Mouse (Mus musculus) gastrocnemius, adult 2 months (tissue): ENCODE results near the gene Kcnq1. TPM values are rescaled to one million over a fixed set of nuclear protein-coding genes. Genes with fewer than 3 reads are reported as not detected.

Source experiments
- DNase-seq: peaks from one replicate; pipeline ENCODE4 v3.0.0; 2022
- H3K27ac ChIP-seq: fragments of 200-600 bp; 2 replicates; pipeline ENCODE4 v1.8.1; 2022; ENCODE audit warnings: mild to moderate bottlenecking
- H3K4me3 ChIP-seq: fragments of 200-600 bp; 2 replicates; pipeline ENCODE4 v1.8.1; 2022; ENCODE audit warnings: mild to moderate bottlenecking, moderate library complexity
- CTCF ChIP-seq: fragments of 200-600 bp; IDR thresholded peaks from 2 replicates; pipeline ENCODE4 v1.8.1; 2022; ENCODE audit warnings: antibody characterized with exemption, mild to moderate bottlenecking, moderate library complexity
- intact Hi-C: fragments of 180-260 bp; cut with DNase I; formaldehyde crosslinking; loops from one replicate; pipeline ENCODE4 v1.15.1; 2025
- total RNA-seq, 2 experiments: library from RNA; stranded (reverse); gene quantifications; 2 replicates each; pipeline ENCODE4 v1.2.3; 2021

Kcnq1 gene
- total RNA-seq, 2 experiments from 2014 or later: 0.33 to 0.67 TPM

GRCm38 (mm10) chr7:143428142-143428813 lies 322.1 kb downstream of the Kcnq1 start:
- H3K27ac ChIP-seq: peak overlapping the region; percentile 66
- DNase-seq: no peak
- intact Hi-C loops: no loop called here
- no peak for TF ChIP-seq CTCF
- H3K4me3 ChIP-seq: peak overlapping the region; percentile 45

DNA sequence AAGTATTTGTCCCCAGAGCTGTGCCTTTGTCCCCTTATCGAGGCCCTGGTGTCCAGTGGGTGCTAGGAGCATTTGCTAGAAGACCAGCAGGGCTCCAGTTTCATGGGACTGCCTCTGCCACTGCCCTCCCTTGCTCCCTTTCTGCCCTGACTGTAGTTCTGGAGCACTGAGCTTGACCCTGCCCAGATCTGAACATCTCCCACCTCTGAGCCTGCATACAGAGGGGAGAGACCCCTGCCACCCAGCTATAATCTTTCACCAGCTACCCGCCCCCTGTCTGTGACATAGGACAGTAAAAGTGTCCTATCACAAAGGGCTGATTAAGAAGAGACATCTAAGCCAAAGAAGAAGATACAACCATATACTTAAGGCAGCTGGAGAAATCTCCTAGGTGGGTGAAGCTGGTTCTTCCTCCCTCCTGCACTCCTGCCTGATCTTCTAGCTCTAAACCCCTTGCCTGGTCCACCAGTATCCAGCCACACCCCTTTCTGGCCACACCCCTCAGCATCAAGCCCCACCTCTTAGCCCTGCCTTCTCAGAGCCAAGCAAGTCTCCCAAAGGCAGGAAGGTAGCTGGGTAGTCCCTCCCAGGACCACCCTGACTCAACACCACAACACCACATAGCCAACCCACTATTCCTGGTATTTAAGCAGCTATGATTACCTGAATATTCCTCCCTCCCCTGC lies 322.8 kb downstream of the Kcnq1 start:
- no peak for DNase-seq
- no peak for TF ChIP-seq CTCF
- Histone ChIP-seq H3K27ac (peak overlapping the region; percentile 66), H3K4me3 (peak overlapping the region; percentile 45)
- intact Hi-C loops: no loop called here

DNA sequence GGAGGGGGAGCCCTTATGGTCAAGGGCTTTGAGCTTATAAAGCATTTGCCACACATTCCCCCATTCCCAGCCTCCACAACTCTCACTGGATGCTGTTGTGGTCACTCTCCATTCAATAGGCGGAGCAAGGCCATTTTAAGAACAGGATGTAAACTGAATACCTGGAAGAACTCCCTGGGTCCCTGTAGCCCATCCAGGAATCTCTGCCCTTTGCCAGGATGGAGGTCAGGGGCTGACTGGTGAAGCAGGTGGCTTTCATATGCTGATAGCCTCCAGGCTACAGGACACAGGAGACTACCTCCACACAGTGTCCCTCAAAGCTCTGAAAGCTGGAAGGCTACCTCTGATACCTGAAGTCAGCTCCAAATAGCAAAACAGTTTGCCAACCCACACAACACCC lies 326.5 kb downstream of the Kcnq1 start:
- intact Hi-C loops: no loop called here
- no peak for TF ChIP-seq CTCF
- peak overlapping the region; percentile 63 for H3K27ac ChIP-seq
- DNase-seq: no peak
- H3K4me3 ChIP-seq: no peak overlapping the region

DNA sequence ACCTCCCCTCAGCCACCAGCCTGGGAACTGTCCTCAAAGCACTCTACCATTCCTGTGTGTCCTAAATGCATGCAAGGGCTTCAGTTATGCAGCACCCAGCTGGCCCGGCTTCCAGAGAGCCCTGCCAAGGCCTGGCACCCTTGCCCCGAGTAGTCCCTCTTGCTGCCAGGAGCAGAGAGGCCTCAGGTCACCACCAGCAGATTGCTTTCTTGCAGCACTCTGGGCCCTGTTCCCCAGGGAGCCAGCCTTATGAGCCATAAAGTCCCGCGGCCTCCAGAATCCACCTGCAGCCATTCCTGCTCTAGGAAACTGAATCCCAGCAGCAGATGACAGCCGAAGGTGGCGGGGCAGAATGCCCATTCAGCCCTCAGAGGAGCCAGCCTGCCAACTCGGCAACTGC lies 327.2 kb downstream of the Kcnq1 start:
- intact Hi-C loops: no loop called here
- Histone ChIP-seq H3K4me3 (no peak overlapping the region), H3K27ac (peak overlapping the region; percentile 63)
- TF ChIP-seq CTCF: no peak
- peak; percentile 92 for DNase-seq

- intact Hi-C loops: no loop called here
Observed at GRCm38 (mm10) chr7:143437231-143437893, 331.2 kb downstream of the Kcnq1 start.

DNA sequence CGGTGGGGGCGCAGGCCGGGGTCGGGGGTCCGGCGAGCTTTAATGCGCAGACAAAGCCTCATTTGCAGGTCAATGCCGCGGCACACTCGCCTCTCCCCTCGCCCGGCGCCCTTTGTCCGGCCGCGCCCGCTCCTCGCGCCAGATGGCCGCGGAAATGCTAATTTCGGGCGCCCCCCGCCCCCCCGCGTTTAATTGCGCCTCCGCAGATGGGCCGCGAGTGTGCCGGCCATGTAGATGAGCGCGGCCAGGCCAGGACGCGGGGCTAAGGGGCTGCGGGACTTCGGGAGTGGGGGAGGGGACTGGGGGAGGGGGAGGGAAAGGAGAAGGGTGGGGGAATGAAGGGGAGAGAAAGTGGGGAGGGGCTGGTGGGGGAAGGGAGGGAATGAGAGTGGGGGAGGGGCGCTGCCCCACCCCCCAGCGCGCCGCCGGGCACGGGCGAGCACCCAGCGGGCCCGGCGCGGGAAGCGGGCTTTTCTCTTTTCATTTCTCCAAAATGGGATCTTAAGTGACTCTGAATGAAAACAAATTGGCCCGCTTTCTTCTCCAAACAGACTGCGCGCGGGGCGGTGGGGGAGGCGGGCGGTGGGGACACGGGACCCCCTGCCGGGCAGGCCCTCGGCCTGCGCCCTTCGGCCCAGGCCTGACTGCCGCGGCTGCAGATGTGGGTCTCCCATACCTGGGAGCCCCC lies 331.9 kb downstream of the Kcnq1 start:
- intact Hi-C loops: no loop called here
- no peak for DNase-seq
- no peak for TF ChIP-seq CTCF
- H3K4me3 ChIP-seq: peak overlapping the region; percentile 73
- H3K27ac ChIP-seq: peak overlapping the region; percentile 54

More at GRCm38 (mm10) chr7:143437231-143437893, 331.2 kb downstream of the Kcnq1 start:
- H3K4me3 ChIP-seq: peak overlapping the region; percentile 73
- no peak for TF ChIP-seq CTCF
- peak overlapping the region; percentile 54 for H3K27ac ChIP-seq
- DNase-seq: no peak

GRCm38 (mm10) chr7:143438965-143439364 lies 332.8 kb downstream of the Kcnq1 start:
- intact Hi-C loops: no loop called here
- DNase-seq: no peak
- Histone ChIP-seq H3K4me3 (no peak overlapping the region), H3K27ac (no peak overlapping the region)
- TF ChIP-seq CTCF: no peak

DNA sequence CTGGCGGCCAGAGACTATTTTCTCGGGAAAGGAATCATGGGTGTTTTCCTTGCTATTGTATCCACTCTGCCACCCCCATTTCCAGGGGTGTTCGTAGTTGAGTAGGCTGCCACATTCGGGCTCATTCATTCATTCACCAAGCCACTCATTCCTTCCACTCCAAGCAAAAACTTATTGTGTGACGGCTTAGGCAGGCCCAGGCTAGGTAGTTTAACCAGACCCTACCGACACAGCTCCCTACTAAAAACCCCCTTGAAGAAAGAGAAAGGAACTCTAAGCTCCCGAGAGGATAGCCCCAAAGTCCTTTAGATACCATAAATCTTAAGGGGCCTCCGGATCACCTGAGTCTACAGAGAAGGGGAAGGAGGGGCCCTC lies 338.4 kb downstream of the Kcnq1 start:
- no peak overlapping the region for H3K4me3 ChIP-seq
- no peak for DNase-seq
- TF ChIP-seq CTCF: no peak
- H3K27ac ChIP-seq: no peak overlapping the region
- intact Hi-C loops: no loop called here

DNA sequence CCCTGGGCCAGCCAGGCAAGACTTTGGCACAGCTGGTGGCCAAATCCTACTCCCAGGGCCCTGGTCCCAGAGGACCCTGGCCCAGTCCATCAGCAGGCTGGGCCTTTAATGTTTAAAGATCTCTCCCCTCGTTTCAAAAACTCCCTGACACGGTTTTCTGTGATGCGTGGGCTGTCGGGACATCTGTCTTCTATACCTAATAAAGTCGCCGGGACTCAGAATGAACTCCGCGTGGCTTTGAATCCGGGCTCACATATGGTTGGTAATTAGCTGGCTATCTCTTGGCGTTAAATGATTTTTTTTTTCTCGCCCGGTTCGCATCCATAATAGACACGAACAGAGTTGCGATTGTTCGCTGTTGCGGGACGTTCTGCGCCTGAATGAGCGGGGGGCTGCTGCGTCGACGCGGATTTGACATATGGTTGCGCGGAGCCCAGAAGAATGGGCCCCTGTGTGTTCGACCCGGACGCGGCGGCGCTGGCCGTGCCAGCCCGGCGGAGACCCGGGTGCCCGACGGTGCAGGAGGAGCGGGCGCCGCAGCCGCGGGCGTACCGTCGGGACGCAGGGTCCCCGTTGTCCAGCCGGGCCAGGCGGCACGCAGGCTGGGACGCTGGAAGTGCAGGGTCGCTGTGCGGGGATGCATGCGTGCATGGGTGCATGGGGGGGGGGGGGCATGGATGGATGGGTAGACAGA lies 338.9 kb downstream of the Kcnq1 start:
- Histone ChIP-seq H3K4me3 (peak overlapping the region; percentile 69), H3K27ac (no peak overlapping the region)
- intact Hi-C loops: no loop called here
- DNase-seq: no peak
- TF ChIP-seq CTCF: no peak

DNA sequence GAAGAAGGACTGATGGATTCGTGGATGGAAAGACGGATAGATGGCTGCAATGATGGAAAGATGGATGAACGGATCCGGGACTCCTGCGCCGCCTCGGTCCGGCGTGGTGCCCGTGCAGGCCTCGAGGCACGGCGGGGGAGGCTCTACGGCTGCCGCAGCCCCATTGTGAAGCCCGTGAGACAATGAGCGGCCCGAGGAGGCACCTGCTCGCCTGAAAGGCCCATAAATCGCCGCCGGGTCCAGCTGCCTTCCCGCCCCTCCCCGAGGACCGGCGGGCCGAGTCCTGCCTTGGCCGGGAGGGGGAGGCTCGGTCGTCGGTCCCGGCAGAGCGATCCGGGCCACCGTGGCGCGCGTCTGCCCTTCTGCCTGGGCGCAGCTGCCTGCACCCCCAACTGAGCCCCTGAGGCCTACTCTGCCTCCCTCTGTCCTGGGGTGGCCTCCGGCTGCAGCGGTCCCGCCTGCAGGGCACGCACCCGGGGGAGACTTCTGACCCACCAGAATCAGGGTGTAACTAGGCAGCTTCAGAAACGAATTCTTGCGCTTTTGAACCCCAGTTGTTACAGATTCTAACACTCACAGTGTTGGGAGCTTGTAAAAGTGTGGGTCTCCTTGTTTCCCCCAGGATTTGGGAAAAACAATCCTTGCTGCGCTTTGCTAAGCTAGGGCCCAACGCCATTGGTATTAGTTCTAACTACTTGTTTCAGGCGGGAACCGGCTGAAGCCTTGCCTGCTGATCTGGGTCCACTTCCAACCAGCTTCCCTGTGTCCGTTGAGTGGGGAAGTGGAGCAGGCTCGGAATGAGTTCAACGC lies 339.7 kb downstream of the Kcnq1 start:
- intact Hi-C loops: no loop called here
- DNase-seq: peak; percentile 55
- H3K4me3 ChIP-seq: peak overlapping the region; percentile 69
- H3K27ac ChIP-seq: peak overlapping the region; percentile 40
- TF ChIP-seq CTCF: peak; percentile 19; the same call in 1 of the 2 replicates

DNA sequence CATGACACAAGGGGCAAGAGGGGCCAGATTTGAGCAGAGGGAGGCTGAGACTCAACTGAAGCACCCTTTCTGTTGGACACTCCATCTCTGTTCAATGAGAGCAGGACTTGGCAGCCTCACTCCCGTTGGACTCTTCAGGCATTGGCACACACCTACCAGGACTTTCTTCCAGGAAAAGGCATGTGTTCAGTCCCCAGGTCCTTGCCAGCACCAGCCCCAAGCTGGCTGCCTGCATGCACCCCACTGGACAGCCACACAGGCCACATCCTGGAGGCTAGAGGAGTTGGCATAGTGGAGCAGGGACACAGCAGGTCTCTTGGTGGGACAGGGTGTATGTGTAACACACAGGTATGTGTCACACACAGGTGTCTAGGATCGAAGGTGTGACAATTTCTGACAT lies 341.0 kb downstream of the Kcnq1 start:
- DNase-seq: peak; percentile 73
- Histone ChIP-seq H3K4me3 (no peak overlapping the region), H3K27ac (no peak overlapping the region)
- intact Hi-C loops: no loop called here
- no peak for TF ChIP-seq CTCF
